In genomic region chr4:7669992-7670794, GRCm38 (mm10) we compare ENCODE assay signal across 18 mouse cellular contexts.
DNase-seq lines count a peak whose midpoint lies in the region; ATAC-seq and TF ChIP-seq lines count a peak whose summit lies in the region.
"Had no signal": no experiment of that assay in that cellular context is flagged by ENCODE, and none has a peak within 500 bp of the region (broad histone marks: within the 10 kb centered on the region; RNA-seq: fewer than 3 reads in every experiment).

No protein-coding gene starts in this region.

- no peak for TF ChIP-seq CTCF in lung, embryonic 14.5 days (IDR thresholded peaks at IDR 0.05; ENCODE audit: low read depth)
- no peak for TF ChIP-seq CTCF in brain, embryonic 14.5 days (IDR thresholded peaks at IDR 0.05; ENCODE audit: borderline replicate concordance, extremely low read depth, insufficient read depth, insufficient read length)

- no peak overlapping the region for H3K4me3 ChIP-seq in kidney, embryonic 14.5 days (ENCODE audit: low read length)
- no peak overlapping the region for H3K4me3 ChIP-seq in lung, embryonic 14.5 days (ENCODE audit: low read depth, low read length)
- H3K4me3 ChIP-seq in stomach, embryonic 15.5 days (replicated peaks): no peak overlapping the region
- no peak overlapping the region for H3K4me3 ChIP-seq in midbrain, embryonic 16.5 days (ENCODE audit: low read depth, low read length)
- H3K4me3 ChIP-seq: heart, embryonic 10.5 days; left cerebral cortex, adult 2 months; limb, embryonic 12.5 days had no signal

- no peak for TF ChIP-seq POLR2A in brain, embryonic 14.5 days (IDR thresholded peaks at IDR 0.05; ENCODE audit: borderline replicate concordance, extremely low read depth, insufficient read depth, insufficient read length, poor library complexity, severe bottlenecking)

- no peaks in the 10 kb centered on the region for H3K27me3 ChIP-seq in kidney, embryonic 14.5 days (ENCODE audit: control insufficient read depth, insufficient read depth, low read length)
- no peaks in the 10 kb centered on the region for H3K27me3 ChIP-seq in lung, embryonic 14.5 days (ENCODE audit: insufficient read depth, low read length)
- no peaks in the 10 kb centered on the region for H3K27me3 ChIP-seq in stomach, embryonic 15.5 days (replicated peaks)
- H3K27me3 ChIP-seq in midbrain, embryonic 16.5 days (ENCODE audit: control insufficient read depth, insufficient read depth, low read depth, low read length): no peaks in the 10 kb centered on the region
- H3K27me3 ChIP-seq: limb, embryonic 12.5 days had no signal

- H3K9ac ChIP-seq in kidney, embryonic 14.5 days (ENCODE audit: low read depth, low read length): no peak overlapping the region
- H3K9ac ChIP-seq in lung, embryonic 14.5 days: no peak overlapping the region
- H3K9ac ChIP-seq in stomach, embryonic 15.5 days: no peak overlapping the region
- H3K9ac ChIP-seq in midbrain, embryonic 16.5 days (ENCODE audit: low read depth, low read length): no peak overlapping the region
- H3K9ac ChIP-seq: limb, embryonic 12.5 days had no signal

- no peaks in the 10 kb centered on the region for H3K9me3 ChIP-seq in kidney, embryonic 14.5 days (ENCODE audit: control insufficient read depth, low read length)
- H3K9me3 ChIP-seq in lung, embryonic 14.5 days (ENCODE audit: low read depth, low read length): no peaks in the 10 kb centered on the region
- no peaks in the 10 kb centered on the region for H3K9me3 ChIP-seq in stomach, embryonic 15.5 days
- no peaks in the 10 kb centered on the region for H3K9me3 ChIP-seq in midbrain, embryonic 16.5 days (replicated peaks; ENCODE audit: control insufficient read depth, low read length, poor library complexity, severe bottlenecking)
- H3K9me3 ChIP-seq: heart, embryonic 10.5 days; limb, embryonic 12.5 days had no signal

- peak; percentile 52; the same call in 1 of the 2 replicates for ATAC-seq in kidney, embryonic 14.5 days (ENCODE audit: low FRiP score, low TSS enrichment)
- peak; percentile 95 for ATAC-seq in lung, embryonic 14.5 days (ENCODE audit: insufficient read depth)
- ATAC-seq in stomach, embryonic 15.5 days (ENCODE audit: insufficient read depth, low FRiP score, low read depth): peak; percentile 71; the same call in 1 of the 2 replicates
- no peak for ATAC-seq in midbrain, embryonic 16.5 days
- ATAC-seq: hindbrain, embryonic 16.5 days had no signal

- no peaks in the 10 kb centered on the region for H3K36me3 ChIP-seq in kidney, embryonic 14.5 days (ENCODE audit: control insufficient read depth, insufficient read depth, low read length)
- H3K36me3 ChIP-seq in lung, embryonic 14.5 days (ENCODE audit: insufficient read depth): no peaks in the 10 kb centered on the region
- H3K36me3 ChIP-seq in stomach, embryonic 15.5 days: no peaks in the 10 kb centered on the region
- H3K36me3 ChIP-seq in midbrain, embryonic 16.5 days (ENCODE audit: control insufficient read depth, insufficient read depth, low read length): no peaks in the 10 kb centered on the region
- H3K36me3 ChIP-seq: heart, embryonic 10.5 days; limb, embryonic 12.5 days had no signal

- no peaks in the 10 kb centered on the region for H3K4me1 ChIP-seq in kidney, embryonic 14.5 days (ENCODE audit: control insufficient read depth, insufficient read depth, low read length)
- no peaks in the 10 kb centered on the region for H3K4me1 ChIP-seq in lung, embryonic 14.5 days (ENCODE audit: insufficient read depth)
- H3K4me1 ChIP-seq in stomach, embryonic 15.5 days: 0 out of 2 replicates have a peak, but pooled peaks cover 6% of the 10 kb centered on the region
- no peaks in the 10 kb centered on the region for H3K4me1 ChIP-seq in midbrain, embryonic 16.5 days (ENCODE audit: control insufficient read depth, insufficient read depth, low read length)
- H3K4me1 ChIP-seq: heart, embryonic 10.5 days; limb, embryonic 12.5 days had no signal

- intact Hi-C loops in heart, postnatal 25 days (cut with DNase I): no loop called here

- 52% methylated on average over 4 of the region's 4 CpGs for WGBS in kidney, embryonic 14.5 days
- 34% methylated on average over 4 of the region's 4 CpGs for WGBS in lung, embryonic 14.5 days
- WGBS in stomach, embryonic 15.5 days: 42% methylated on average over 4 of the region's 4 CpGs
- 74% methylated on average over 4 of the region's 4 CpGs for WGBS in midbrain, embryonic 16.5 days

- no peak overlapping the region for H3K4me2 ChIP-seq in kidney, embryonic 14.5 days (replicated peaks; ENCODE audit: low read depth, low read length)
- H3K4me2 ChIP-seq in lung, embryonic 14.5 days: no peak overlapping the region
- no peak overlapping the region for H3K4me2 ChIP-seq in stomach, embryonic 15.5 days
- no peak overlapping the region for H3K4me2 ChIP-seq in midbrain, embryonic 16.5 days (ENCODE audit: low read length)
- H3K4me2 ChIP-seq: limb, embryonic 12.5 days had no signal

- H3K27ac ChIP-seq in kidney, embryonic 14.5 days (ENCODE audit: low read depth, low read length): no peak overlapping the region
- H3K27ac ChIP-seq in lung, embryonic 14.5 days (ENCODE audit: low read depth): peak overlapping the region; percentile 2; the same call in 1 of the 2 replicates
- peak overlapping the region; percentile 67 for H3K27ac ChIP-seq in stomach, embryonic 15.5 days
- H3K27ac ChIP-seq in midbrain, embryonic 16.5 days (ENCODE audit: low read length): no peak overlapping the region
- H3K27ac ChIP-seq: heart, embryonic 10.5 days; left cerebral cortex, adult 2 months; limb, embryonic 12.5 days had no signal

- DNase-seq in kidney, adult 9 months: no peak
- DNase-seq in lung, embryonic 14.5 days: peak; percentile 90
- no peak for DNase-seq in lung, postnatal 10 days
- peak; percentile 20 for DNase-seq in brain, embryonic 14.5 days (ENCODE audit: low read depth)
- DNase-seq in heart, postnatal 25 days (ENCODE audit: low spot score): no peak
- DNase-seq: adrenal gland, postnatal 14 days; B cell, adult 2 months; cerebellum, postnatal 10 days; embryo, embryonic 11 days; heart, postnatal 14 days; lung, adult 18-20 months had no signal

Comparison
In these comparisons a context has a peak if more than half of its experiments do, and no peak if none do; other contexts are left out.
1. DNase-seq: peak in lung, embryonic 14.5 days (single experiment) and brain, embryonic 14.5 days (single experiment); none in kidney, adult 9 months (single experiment), lung, postnatal 10 days (single experiment) and heart, postnatal 25 days (single experiment).
2. H3K27ac ChIP-seq: peak in lung, embryonic 14.5 days (single experiment) and stomach, embryonic 15.5 days (single experiment); none in kidney, embryonic 14.5 days (single experiment) and midbrain, embryonic 16.5 days (single experiment).